Mouse (Mus musculus) urinary bladder, postnatal 36 days (tissue): ENCODE measurements around the gene Ctag2.

Source experiments
- DNase-seq, 2 experiments: peaks; one replicate each; pipeline ENCODE4 v3.0.0; 2022; ENCODE audit warnings: low spot score in 2 of 2, mixed read lengths in 1 of 2

Gene Ctag2

DNA sequence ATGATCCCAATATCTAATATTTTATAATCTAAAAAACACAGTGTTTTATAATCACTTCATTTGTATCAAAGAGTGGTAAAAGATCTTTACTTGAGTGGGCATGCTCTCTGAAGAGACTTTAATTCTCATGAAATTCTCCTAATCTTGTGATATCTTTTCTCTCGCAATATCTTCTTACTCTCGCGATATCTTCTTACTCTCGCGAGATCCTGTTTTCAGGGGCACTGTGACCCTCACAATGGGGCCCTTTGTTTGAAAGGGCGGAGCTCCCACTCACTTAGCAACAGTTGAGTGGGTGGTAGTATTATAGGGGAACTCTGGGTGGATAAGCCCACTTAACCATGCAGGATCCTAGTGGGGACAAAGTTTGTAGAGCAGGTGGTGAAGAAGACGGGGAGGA, at the start of gene Ctag2:
TSS of gene Ctag2 (plus strand) at position 301 of the 400 bp plus-strand sequence.
- no peak for DNase-seq
